Mouse (Mus musculus): ENCODE measurements around the gene Angpt4.
A peak's percentile ranks its signal among the peaks of the same experiment; 100 is the strongest.

Angpt4 gene

GRCm38 (mm10) chr2:151961284-151962196, 50.5 kb downstream of the Angpt4 start:
- no peak for ATAC-seq (ENCODE audit: low TSS enrichment)

- ATAC-seq (ENCODE audit: low TSS enrichment) = peak; percentile 83
Measured at GRCm38 (mm10) chr2:151962474-151962873, 51.5 kb downstream of the Angpt4 start.

GRCm38 (mm10) chr2:151963319-151963718, 52.3 kb downstream of the Angpt4 start:
- ATAC-seq (ENCODE audit: low TSS enrichment) = no peak

- ATAC-seq (ENCODE audit: low TSS enrichment) = no peak
Measured at GRCm38 (mm10) chr2:151964052-151964451, 53.0 kb downstream of the Angpt4 start.

- no peak for ATAC-seq (ENCODE audit: low TSS enrichment)
Measured at GRCm38 (mm10) chr2:151967176-151967750, 56.3 kb downstream of the Angpt4 start.

- ATAC-seq (ENCODE audit: low TSS enrichment) = no peak
Measured at GRCm38 (mm10) chr2:151967792-151968191, 56.8 kb downstream of the Angpt4 start.

- ATAC-seq (ENCODE audit: low TSS enrichment) = no peak
Measured at GRCm38 (mm10) chr2:151968451-151968850, 57.4 kb downstream of the Angpt4 start.

GRCm38 (mm10) chr2:151968986-151969385, 58.0 kb downstream of the Angpt4 start:
- ATAC-seq (ENCODE audit: low TSS enrichment) = no peak

GRCm38 (mm10) chr2:151969396-151969795, 58.4 kb downstream of the Angpt4 start:
- ATAC-seq (ENCODE audit: low TSS enrichment) = no peak

- peak; percentile 85 for ATAC-seq (ENCODE audit: low TSS enrichment)
Measured at GRCm38 (mm10) chr2:151970191-151971172, 59.5 kb downstream of the Angpt4 start.

- no peak for ATAC-seq (ENCODE audit: low TSS enrichment)
Measured at GRCm38 (mm10) chr2:151971748-151972147, 60.7 kb downstream of the Angpt4 start.

- no peak for ATAC-seq (ENCODE audit: low TSS enrichment)
Measured at GRCm38 (mm10) chr2:151972880-151973594, 62.0 kb downstream of the Angpt4 start.

GRCm38 (mm10) chr2:151973595-151974562, 62.9 kb downstream of the Angpt4 start:
- no peak for ATAC-seq (ENCODE audit: low TSS enrichment)

GRCm38 (mm10) chr2:151975295-151975694, 64.3 kb downstream of the Angpt4 start:
- ATAC-seq (ENCODE audit: low TSS enrichment) = no peak

GRCm38 (mm10) chr2:151976067-151976466, 65.1 kb downstream of the Angpt4 start:
- ATAC-seq (ENCODE audit: low TSS enrichment) = no peak

GRCm38 (mm10) chr2:151977689-151978440, 66.9 kb downstream of the Angpt4 start:
- no peak for ATAC-seq (ENCODE audit: low TSS enrichment)

- ATAC-seq (ENCODE audit: low TSS enrichment) = no peak
Measured at GRCm38 (mm10) chr2:151978494-151978893, 67.5 kb downstream of the Angpt4 start.

- ATAC-seq (ENCODE audit: low TSS enrichment) = peak; percentile 99
Measured at GRCm38 (mm10) chr2:151979470-151980354, 68.7 kb downstream of the Angpt4 start, which contains the start of gene Fam110a. Gene Fam110a (minus strand): TSS chr2:151980219.

Measured in frontal cortex, adult (tissue).